Mouse (Mus musculus) embryo, embryonic 10.5 days (tissue): Measurements from ENCODE around the gene Tomm6.
A peak's percentile ranks its signal among the peaks of the same experiment; 100 is the strongest.

Experiments used
- DNase-seq: peaks from one replicate; pipeline ENCODE4 v3.0.0-alpha.2; 2015; ENCODE audit warnings: low spot score

The Tomm6 gene

DNA sequence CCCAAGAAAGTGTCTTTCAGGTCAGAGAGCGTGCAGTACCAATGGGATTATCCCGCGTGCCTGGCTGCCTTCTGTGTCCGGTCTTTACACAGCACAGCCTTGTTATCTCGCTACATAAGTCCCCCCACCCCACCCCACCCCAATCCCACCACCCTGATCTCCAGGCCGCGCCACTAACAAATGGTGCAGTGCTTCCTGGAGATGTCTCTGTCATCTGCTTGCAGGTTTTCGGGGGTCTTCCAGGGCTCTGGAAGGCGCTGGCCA is at the start of gene Tomm6:
Tomm6 (minus strand) TSS at position 43 of the 264 bp plus-strand sequence.
- DNase-seq: no peak

GRCm38 (mm10) chr17:47737271-47738065 is 49.3 kb upstream of the Tomm6 start:
- DNase-seq: peak; percentile 76

GRCm38 (mm10) chr17:47736856-47737255 is 48.7 kb upstream of the Tomm6 start, which contains the start of gene Tfeb:
Tfeb (plus strand) TSS chr17:47737030.
- DNase-seq: peak; percentile 96

- no peak for DNase-seq
Observed at GRCm38 (mm10) chr17:47735553-47736100, 47.4 kb upstream of the Tomm6 start.

DNA sequence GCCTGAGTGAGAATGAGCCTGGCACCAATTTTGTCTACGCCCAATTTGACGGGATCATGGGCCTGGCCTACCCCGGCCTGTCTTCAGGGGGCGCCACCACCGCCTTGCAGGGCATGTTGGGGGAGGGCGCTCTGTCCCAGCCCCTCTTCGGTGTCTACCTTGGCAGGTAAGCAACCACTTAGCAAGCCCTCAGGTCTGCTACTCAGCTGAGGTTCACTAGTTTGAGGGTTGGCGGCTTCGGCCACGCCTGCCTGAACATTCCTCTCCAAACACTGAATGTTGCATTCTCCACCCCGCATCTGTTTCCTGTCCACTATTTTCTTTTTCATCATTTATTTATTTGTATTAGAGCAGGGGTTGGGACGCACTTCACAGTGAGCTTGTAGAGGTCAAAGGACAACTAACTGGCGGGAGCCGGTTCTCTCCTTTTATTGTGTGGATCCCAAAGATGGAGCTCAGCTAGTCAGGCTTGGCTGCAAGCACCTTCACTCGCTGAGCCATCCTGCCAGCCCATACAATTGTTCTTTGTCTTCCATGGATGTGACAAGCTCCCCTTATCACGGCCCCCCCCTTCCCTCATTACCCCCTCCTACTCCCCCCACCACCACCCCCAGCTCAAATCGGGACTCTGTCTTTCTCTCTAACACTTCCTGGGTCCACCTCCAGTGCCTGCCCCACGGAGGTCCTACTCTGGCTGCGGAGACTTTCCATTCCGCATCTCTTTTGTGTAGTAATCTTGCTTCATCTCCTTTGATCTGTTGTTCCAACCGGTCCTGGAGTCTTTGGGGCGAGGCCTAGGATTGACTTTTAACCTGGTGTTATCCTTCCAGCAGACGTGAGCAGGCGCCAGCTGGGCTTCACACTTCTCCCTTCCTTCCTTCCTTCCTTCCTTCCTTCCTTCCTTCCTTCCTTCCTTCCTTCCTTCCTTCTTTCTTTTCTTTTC is 42.7 kb upstream of the Tomm6 start:
- DNase-seq: peak; percentile 27

GRCm38 (mm10) chr17:47726566-47726965 is 38.4 kb upstream of the Tomm6 start, which contains the start of gene Pgc:
Pgc (plus strand) TSS chr17:47726842.
- DNase-seq: no peak

GRCm38 (mm10) chr17:47721183-47721582 is 33.0 kb upstream of the Tomm6 start:
- no peak for DNase-seq

- DNase-seq: no peak
Observed at GRCm38 (mm10) chr17:47715037-47715436, 26.9 kb upstream of the Tomm6 start.

DNA sequence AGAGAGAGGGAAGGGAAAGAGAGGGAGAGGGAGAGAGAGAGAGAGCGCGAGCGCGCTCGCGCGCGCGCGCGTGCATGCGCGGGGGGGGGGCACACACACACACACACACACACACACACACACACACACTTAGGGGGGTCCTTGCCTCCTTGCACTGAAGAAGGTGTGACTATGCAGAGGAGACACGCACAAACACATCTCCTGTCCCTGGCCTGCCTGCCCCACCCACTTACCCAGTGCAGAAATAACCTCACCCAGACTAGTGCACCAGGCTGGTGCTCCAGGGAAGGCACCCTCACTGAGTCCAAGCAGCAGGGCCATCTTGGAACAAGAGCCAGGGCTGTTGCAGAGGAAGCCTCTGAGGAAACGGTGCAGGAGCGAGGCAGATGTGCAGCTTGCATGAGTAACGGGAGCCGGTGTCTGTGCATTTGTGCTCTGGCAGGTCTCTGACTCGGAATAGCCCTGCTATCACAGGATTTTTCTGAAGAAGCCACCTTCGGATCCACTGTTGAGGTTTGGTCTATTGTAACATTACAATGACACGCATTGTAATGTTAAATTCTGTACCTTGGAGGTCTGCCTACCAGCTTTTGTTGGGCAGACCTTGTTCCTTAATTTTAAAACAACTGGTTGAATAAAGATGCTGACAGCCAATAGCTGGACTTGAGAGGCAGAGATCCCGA is 24.8 kb upstream of the Tomm6 start:
- no peak for DNase-seq

- DNase-seq: no peak
Observed at GRCm38 (mm10) chr17:47711883-47712282, 23.7 kb upstream of the Tomm6 start.

DNA sequence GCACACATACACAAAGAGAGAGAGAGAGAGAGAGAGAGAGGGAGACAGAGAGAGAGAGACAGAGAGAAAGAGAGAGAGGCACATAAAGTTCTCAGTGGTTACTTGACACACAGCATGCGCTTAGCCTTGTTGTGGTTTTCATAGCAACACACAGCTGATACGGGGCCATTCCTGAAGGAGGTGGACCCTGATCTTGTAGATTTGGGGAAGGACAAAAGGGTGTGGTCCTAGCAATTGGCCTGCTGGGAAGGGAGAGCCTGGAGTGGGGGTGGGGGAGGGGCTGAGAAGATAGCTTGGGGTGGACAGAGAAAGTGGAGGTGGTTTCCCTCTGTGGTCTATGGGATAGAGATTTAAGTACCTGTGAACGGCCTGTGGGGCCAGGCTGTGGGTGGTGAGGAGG is 21.9 kb upstream of the Tomm6 start:
- no peak for DNase-seq

DNA sequence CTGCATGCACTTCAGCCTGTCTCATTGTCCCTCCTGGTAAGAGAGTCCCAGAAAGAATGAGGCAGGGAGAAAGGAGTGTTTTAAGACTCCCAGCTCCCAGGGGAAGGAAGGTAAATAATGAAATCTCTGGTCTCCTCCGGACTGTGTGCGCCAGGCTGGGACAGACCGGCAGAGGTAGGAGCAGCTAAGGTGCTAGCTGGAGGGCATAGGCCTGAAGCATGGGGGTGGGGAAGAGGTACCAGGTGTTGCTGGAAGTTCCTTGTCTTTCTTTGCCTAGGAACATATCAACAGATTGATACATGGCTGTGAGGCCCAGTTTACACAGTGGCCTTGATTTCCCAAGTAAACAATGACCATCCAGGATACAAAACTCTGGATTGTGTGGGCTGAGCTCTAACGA is 20.8 kb upstream of the Tomm6 start:
- DNase-seq: no peak

- no peak for DNase-seq
Observed at GRCm38 (mm10) chr17:47707961-47708360, 19.8 kb upstream of the Tomm6 start.

DNA sequence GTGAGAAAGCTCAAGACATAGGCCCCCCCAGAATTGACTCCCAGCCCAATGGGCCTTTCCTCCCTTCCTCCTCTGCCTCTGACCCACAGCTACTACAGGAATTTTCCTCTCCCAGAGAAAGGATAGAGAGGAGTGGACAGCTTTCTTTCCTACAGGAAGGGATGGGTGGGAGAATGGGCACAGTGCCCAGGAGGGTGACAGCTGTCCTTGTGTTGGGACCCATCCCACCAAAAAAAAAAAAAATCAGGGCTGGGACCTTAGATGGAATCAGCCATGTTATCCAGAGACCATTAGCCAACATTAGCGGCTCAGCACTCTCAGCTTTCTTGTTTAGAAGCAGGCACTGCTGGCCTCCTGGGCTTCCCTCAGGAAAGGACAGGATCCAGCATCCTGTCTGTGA is 18.0 kb upstream of the Tomm6 start:
- DNase-seq: no peak

GRCm38 (mm10) chr17:47704692-47705091 is 16.5 kb upstream of the Tomm6 start:
- DNase-seq: no peak

DNA sequence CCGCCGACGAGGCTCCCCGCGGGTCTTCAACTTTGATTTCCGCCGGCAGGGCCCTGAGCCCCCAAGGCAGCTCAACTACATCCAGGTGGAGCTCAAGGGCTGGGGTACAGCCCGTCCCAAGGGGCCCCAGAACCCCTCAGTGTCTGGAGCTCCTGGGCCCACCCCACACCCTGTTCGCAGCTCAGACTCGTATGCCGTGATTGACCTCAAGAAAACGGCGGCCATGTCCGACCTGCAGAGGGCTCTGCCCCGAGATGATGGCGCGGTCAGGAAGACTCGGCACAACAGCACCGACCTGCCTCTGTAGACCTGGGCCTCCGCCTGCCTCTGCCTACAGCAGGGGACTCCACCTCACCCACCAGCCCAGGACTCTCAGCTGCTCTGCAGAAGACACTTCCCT is 15.4 kb upstream of the Tomm6 start:
- DNase-seq: no peak

DNA sequence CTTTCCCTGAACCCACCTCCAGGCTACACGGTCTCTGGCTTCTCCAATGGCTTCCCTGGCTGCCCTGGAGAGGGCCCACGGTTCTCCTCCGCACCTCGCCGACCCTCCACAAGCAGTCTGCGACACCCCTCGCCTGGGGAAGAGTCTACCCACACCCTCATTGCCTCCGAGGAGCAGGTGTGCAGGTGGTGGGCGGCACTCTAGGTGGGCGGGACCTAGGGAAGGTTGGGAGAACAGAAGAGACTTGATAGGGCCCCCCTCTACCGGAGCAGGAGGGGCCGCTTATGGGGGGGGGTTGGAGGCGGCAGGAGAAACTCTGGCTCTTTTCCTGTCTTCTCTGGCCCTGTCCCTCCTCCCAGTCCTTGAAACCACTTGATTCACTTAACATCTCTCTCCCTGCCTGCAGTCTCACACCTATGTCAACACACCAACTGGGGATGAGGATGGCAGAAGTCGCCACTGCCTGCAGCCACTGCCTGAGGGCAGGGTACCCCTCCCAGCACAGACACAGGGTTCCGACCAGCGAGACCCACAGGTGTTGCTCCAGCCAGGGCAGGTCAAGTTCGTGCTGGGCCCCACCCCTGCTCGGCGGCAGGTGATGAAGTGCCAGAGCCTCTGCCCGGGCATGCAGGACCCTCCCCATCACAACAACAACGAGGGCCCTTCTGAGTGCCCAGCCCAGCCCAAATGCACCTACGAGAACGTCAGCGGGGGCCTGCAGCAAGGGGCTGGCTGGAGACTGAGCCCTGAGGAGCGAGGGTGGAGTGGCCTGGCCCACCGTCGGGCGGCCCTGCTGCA is 14.6 kb upstream of the Tomm6 start:
- no peak for DNase-seq

DNA sequence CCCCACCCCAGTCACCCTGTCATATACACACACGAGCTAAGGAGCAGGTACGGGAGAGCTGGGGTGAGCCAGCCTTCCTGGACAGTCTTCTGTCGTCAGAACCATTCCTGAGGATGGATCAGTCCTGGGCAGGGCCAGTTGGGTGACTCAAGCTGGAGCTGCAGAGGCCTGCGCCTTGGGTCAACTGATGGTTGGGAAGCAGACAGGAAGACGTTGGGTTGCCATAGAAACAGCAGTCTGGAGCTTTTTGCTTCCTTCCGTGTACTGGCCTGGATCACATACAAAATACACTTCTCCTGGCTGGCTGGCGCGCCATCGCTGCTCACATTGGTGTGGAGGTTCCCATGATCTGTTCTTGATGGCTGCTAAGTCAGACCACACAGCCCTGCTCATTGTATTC is 13.6 kb upstream of the Tomm6 start:
- DNase-seq: no peak

- no peak for DNase-seq
Observed at GRCm38 (mm10) chr17:47699055-47699454, 10.9 kb upstream of the Tomm6 start.

GRCm38 (mm10) chr17:47698156-47698555 is 10.0 kb upstream of the Tomm6 start:
- DNase-seq: no peak

- no peak for DNase-seq
Observed at GRCm38 (mm10) chr17:47695337-47695710, 7.1 kb upstream of the Tomm6 start.
